Mouse (Mus musculus) embryonic facial prominence, embryonic 15.5 days (tissue): ENCODE data around the gene Shroom1. TPM values are rescaled to one million over a fixed set of nuclear protein-coding genes. Genes with fewer than 3 reads are reported as not detected.

ENCODE experiments used
- ATAC-seq: fragments of 200-750 bp; cut with Nextera tagmentation; 2 replicates; pipeline ENCODE4 v1.8.0; 2017; ENCODE audit warnings: low read depth, moderate TSS enrichment; ENCODE audit not compliant: insufficient number of reproducible peaks, low FRiP score, low TSS enrichment
- H3K27ac ChIP-seq: fragments of 300-500 bp; sonication (generic); replicated peaks from 2 replicates; pipeline ENCODE4 v1.5.1; 2015; ENCODE audit warnings: mild to moderate bottlenecking, inconsistent platforms
- H3K27me3 ChIP-seq: fragments of 300-500 bp; sonication (generic); 2 replicates; pipeline ENCODE4 v1.6.1; 2015; ENCODE audit warnings: inconsistent platforms
- H3K36me3 ChIP-seq: fragments of 300-500 bp; sonication (generic); 2 replicates; pipeline ENCODE4 v1.6.1; 2015; ENCODE audit warnings: mild to moderate bottlenecking, inconsistent platforms
- H3K4me1 ChIP-seq: fragments of 300-500 bp; sonication (generic); 2 replicates; pipeline ENCODE4 v1.6.1; 2015; ENCODE audit warnings: inconsistent platforms
- H3K4me2 ChIP-seq: fragments of 300-500 bp; sonication (generic); replicated peaks from 2 replicates; pipeline ENCODE4 v1.6.1; 2015; ENCODE audit warnings: mild to moderate bottlenecking, inconsistent platforms
- H3K4me3 ChIP-seq: fragments of 300-500 bp; sonication (generic); replicated peaks from 2 replicates; pipeline ENCODE4 v1.5.1; 2015; ENCODE audit warnings: mild to moderate bottlenecking, inconsistent platforms
- H3K9ac ChIP-seq: fragments of 300-500 bp; sonication (generic); 2 replicates; pipeline ENCODE4 v1.6.1; 2015; ENCODE audit warnings: inconsistent platforms
- H3K9me3 ChIP-seq: fragments of 300-500 bp; sonication (generic); replicated peaks from 2 replicates; pipeline ENCODE4 v1.6.1; 2016; ENCODE audit warnings: inconsistent platforms
- WGBS: fragments of 180-500 bp; shearing (Covaris S2); methylation state at CpG from one replicate; pipeline ENCODE4 v1.1.7; 2015; 5-methylcytosine and 5-hydroxymethylcytosine counted together
- polyA plus RNA-seq: library from polyadenylated mRNA; unstranded; fragments of >200 nt; fragmentation: Nextera tagmentation; extraction: Ambion mirVana; gene quantifications from 2 replicates; pipeline ENCODE4 v1.2.1, GENCODE M21; 2015

Gene Shroom1
- polyA plus RNA-seq, 1 experiment from 2014 or later = 3.7 TPM

GRCm38 (mm10) chr11:53466231-53466971, 9.4 kb downstream of the Shroom1 start:
- Histone ChIP-seq H3K36me3 (no peaks in the 10 kb centered on the region), H3K4me1 (peaks cover 31% of the 10 kb centered on the region), H3K27me3 (peaks cover 59% of the 10 kb centered on the region), H3K4me2 (peak overlapping the region; percentile 59), H3K4me3 (peak overlapping the region; percentile 41), H3K27ac (no peak overlapping the region), H3K9ac (no peak overlapping the region), H3K9me3 (no peaks in the 10 kb centered on the region)
- 7% methylated on average over 40 of the region's 40 CpGs for WGBS
- ATAC-seq = no peak

- Histone ChIP-seq H3K4me3 (peak overlapping the region; percentile 26), H3K27ac (no peak overlapping the region)
Observed at GRCm38 (mm10) chr11:53469294-53469967, 12.4 kb downstream of the Shroom1 start.

GRCm38 (mm10) chr11:53469968-53470695, 13.1 kb downstream of the Shroom1 start, which contains the start of gene Gm9837:
Gene Gm9837 (minus strand): TSS chr11:53470479.
- H3K4me3 ChIP-seq = peak within 1 kb of the TSS; percentile 26

More at GRCm38 (mm10) chr11:53469294-53469967, 12.4 kb downstream of the Shroom1 start:
- Histone ChIP-seq H3K9me3 (no peaks in the 10 kb centered on the region), H3K4me1 (peaks cover 20% of the 10 kb centered on the region), H3K4me2 (peak overlapping the region; percentile 52), H3K27me3 (peaks cover 37% of the 10 kb centered on the region), H3K9ac (no peak overlapping the region), H3K36me3 (no peaks in the 10 kb centered on the region)
- WGBS = 21% methylated on average over 16 of the region's 16 CpGs
- no peak for ATAC-seq

GRCm38 (mm10) chr11:53472709-53473108, 15.7 kb downstream of the Shroom1 start:
- Histone ChIP-seq H3K4me1 (peaks cover 16% of the 10 kb centered on the region), H3K4me2 (no peak overlapping the region), H3K9me3 (no peaks in the 10 kb centered on the region), H3K27me3 (peaks cover 37% of the 10 kb centered on the region), H3K36me3 (no peaks in the 10 kb centered on the region), H3K4me3 (no peak overlapping the region), H3K9ac (no peak overlapping the region), H3K27ac (no peak overlapping the region)
- WGBS = 75% methylated on average over 3 of the region's 3 CpGs
- no peak for ATAC-seq

More at GRCm38 (mm10) chr11:53469968-53470695, 13.1 kb downstream of the Shroom1 start, which contains the start of gene Gm9837:
- peak; percentile 78 for ATAC-seq
- Histone ChIP-seq H3K9me3 (no peaks in the 10 kb centered on the region), H3K9ac (no peak within 1 kb of the TSS), H3K36me3 (no peaks in the 10 kb centered on the region), H3K27ac (no peak within 1 kb of the TSS), H3K4me2 (peak within 1 kb of the TSS; percentile 52), H3K27me3 (peaks cover 36% of the 10 kb centered on the region), H3K4me1 (peaks cover 20% of the 10 kb centered on the region)
- 4% methylated on average over 29 of the region's 29 CpGs for WGBS

- H3K4me2 ChIP-seq = no peak overlapping the region
- H3K27ac ChIP-seq = no peak overlapping the region
- H3K36me3 ChIP-seq = no peaks in the 10 kb centered on the region
- ATAC-seq = no peak
- peaks cover 65% of the 10 kb centered on the region for H3K27me3 ChIP-seq
- H3K9ac ChIP-seq = no peak overlapping the region
- H3K4me3 ChIP-seq = no peak overlapping the region
- H3K4me1 ChIP-seq = peaks cover 27% of the 10 kb centered on the region
- 18% methylated on average over 8 of the region's 8 CpGs for WGBS
- H3K9me3 ChIP-seq = no peaks in the 10 kb centered on the region
Observed at GRCm38 (mm10) chr11:53475620-53476019, 18.6 kb downstream of the Shroom1 start.

- no peak overlapping the region for H3K9ac ChIP-seq
- 27% methylated on average over 7 of the region's 7 CpGs for WGBS
- H3K4me1 ChIP-seq = peaks cover 26% of the 10 kb centered on the region
- H3K9me3 ChIP-seq = no peaks in the 10 kb centered on the region
- H3K27me3 ChIP-seq = peaks cover 71% of the 10 kb centered on the region
- no peak overlapping the region for H3K4me2 ChIP-seq
- H3K27ac ChIP-seq = no peak overlapping the region
- H3K36me3 ChIP-seq = no peaks in the 10 kb centered on the region
- 0 out of 2 replicates have a peak overlapping the region, but pooled peaks have one; percentile 45 for H3K4me3 ChIP-seq
- no peak for ATAC-seq
Observed at GRCm38 (mm10) chr11:53477833-53478232, 20.8 kb downstream of the Shroom1 start.

GRCm38 (mm10) chr11:53478383-53479170, 21.6 kb downstream of the Shroom1 start:
- no peak overlapping the region for H3K27ac ChIP-seq
- no peak overlapping the region for H3K9ac ChIP-seq
- 5% methylated on average over 79 of the region's 79 CpGs for WGBS
- H3K27me3 ChIP-seq = peaks cover 71% of the 10 kb centered on the region
- ATAC-seq = no peak
- H3K4me3 ChIP-seq = peak overlapping the region; percentile 45
- peak overlapping the region; percentile 82 for H3K4me2 ChIP-seq
- peaks cover 26% of the 10 kb centered on the region for H3K4me1 ChIP-seq
- no peaks in the 10 kb centered on the region for H3K9me3 ChIP-seq
- no peaks in the 10 kb centered on the region for H3K36me3 ChIP-seq

GRCm38 (mm10) chr11:53479171-53479782, 22.3 kb downstream of the Shroom1 start:
- under 1% methylated on average over 62 of the region's 62 CpGs for WGBS
- peak; percentile 56 for ATAC-seq
- H3K9ac ChIP-seq = no peak overlapping the region
- H3K4me1 ChIP-seq = peaks cover 26% of the 10 kb centered on the region
- peaks cover 67% of the 10 kb centered on the region for H3K27me3 ChIP-seq
- peak overlapping the region; percentile 45 for H3K4me3 ChIP-seq
- H3K27ac ChIP-seq = no peak overlapping the region
- H3K4me2 ChIP-seq = peak overlapping the region; percentile 82
- H3K9me3 ChIP-seq = no peaks in the 10 kb centered on the region
- no peaks in the 10 kb centered on the region for H3K36me3 ChIP-seq

GRCm38 (mm10) chr11:53479783-53480301, 22.8 kb downstream of the Shroom1 start, which contains the start of the genes Gm9945 and Sowaha:
Gene Gm9945 (plus strand): TSS chr11:53480166.
Gene Sowaha (minus strand): TSS chr11:53480274.
- peaks cover 26% of the 10 kb centered on the region for H3K4me1 ChIP-seq
- H3K4me2 ChIP-seq = peak within 1 kb of the TSS; percentile 82
- peak; percentile 80 for ATAC-seq
- peaks cover 61% of the 10 kb centered on the region for H3K27me3 ChIP-seq
- 3% methylated on average over 40 of the region's 40 CpGs for WGBS
- H3K9me3 ChIP-seq = no peaks in the 10 kb centered on the region
- H3K27ac ChIP-seq = no peak within 1 kb of the TSS
- H3K9ac ChIP-seq = no peak within 1 kb of the TSS
- no peaks in the 10 kb centered on the region for H3K36me3 ChIP-seq
- peak within 1 kb of the TSS; percentile 45 for H3K4me3 ChIP-seq
